Comparison of ENCODE assay signal across 8 mouse cellular contexts in genomic region chr8:79209641-79210358, GRCm38 (mm10). TPM values are rescaled to one million over a fixed set of nuclear protein-coding genes. Genes with fewer than 3 reads are reported as not detected.
DNase-seq lines count a peak whose midpoint lies in the region; ATAC-seq and TF ChIP-seq lines count a peak whose summit lies in the region.

No protein-coding gene starts in this region.

- no peaks in the 10 kb centered on the region for H3K36me3 ChIP-seq in forebrain, embryonic 10.5 days (replicated peaks)
- no peaks in the 10 kb centered on the region for H3K36me3 ChIP-seq in limb, embryonic 11.5 days (ENCODE audit: control insufficient read depth, insufficient read depth, low read length)
- no peaks in the 10 kb centered on the region for H3K36me3 ChIP-seq in midbrain, embryonic 10.5 days

- no peaks in the 10 kb centered on the region for H3K27me3 ChIP-seq in forebrain, embryonic 10.5 days (ENCODE audit: poor library complexity, severe bottlenecking)
- no peaks in the 10 kb centered on the region for H3K27me3 ChIP-seq in limb, embryonic 11.5 days (ENCODE audit: control insufficient read depth, insufficient read depth, low read length)
- no peaks in the 10 kb centered on the region for H3K27me3 ChIP-seq in midbrain, embryonic 10.5 days (ENCODE audit: low read depth, poor library complexity, severe bottlenecking)

- H3K4me2 ChIP-seq in limb, embryonic 11.5 days (ENCODE audit: low read depth, severe bottlenecking) = peak overlapping the region; percentile 40

- H3K27ac ChIP-seq in bone marrow, adult 2 months (ENCODE audit: control insufficient read depth, insufficient read depth, low read depth, low read length, poor library complexity) = no peak overlapping the region
- H3K27ac ChIP-seq in forebrain, embryonic 10.5 days = peak overlapping the region; percentile 86
- peak overlapping the region; percentile 99 for H3K27ac ChIP-seq in limb, embryonic 11.5 days (replicated peaks; ENCODE audit: low read depth, low read length)
- H3K27ac ChIP-seq in midbrain, embryonic 10.5 days (replicated peaks) = peak overlapping the region; percentile 88

- intact Hi-C loops in heart, postnatal 10 days (cut with DNase I) = loop anchor here (2.0 kb wide), 1 partner anchor 83 kb away; no protein-coding TSS in a partner anchor

- H3K9me3 ChIP-seq in forebrain, embryonic 10.5 days = 0 out of 2 replicates have a peak, but pooled peaks cover 4% of the 10 kb centered on the region
- no peaks in the 10 kb centered on the region; the same call in 1 of the 2 replicates for H3K9me3 ChIP-seq in limb, embryonic 11.5 days (ENCODE audit: control insufficient read depth, low read length)
- H3K9me3 ChIP-seq in midbrain, embryonic 10.5 days (replicated peaks) = no peaks in the 10 kb centered on the region; the same call in 1 of the 2 replicates

- H3K4me1 ChIP-seq in bone marrow, adult 2 months (ENCODE audit: control insufficient read depth, insufficient read depth, low read length) = no peaks in the 10 kb centered on the region
- H3K4me1 ChIP-seq in forebrain, embryonic 10.5 days = peaks cover 38% of the 10 kb centered on the region
- peaks cover 23% of the 10 kb centered on the region for H3K4me1 ChIP-seq in limb, embryonic 11.5 days (ENCODE audit: control insufficient read depth, insufficient read depth, low read length)
- peaks cover 30% of the 10 kb centered on the region for H3K4me1 ChIP-seq in midbrain, embryonic 10.5 days

- no peak for TF ChIP-seq CTCF in bone marrow, adult 2 months (IDR thresholded peaks at IDR 0.05; ENCODE audit: control insufficient read depth, insufficient read depth, low read length)

- H3K4me3 ChIP-seq in bone marrow, adult 2 months (replicated peaks; ENCODE audit: control insufficient read depth, low read depth, low read length) = peak overlapping the region; percentile 18
- H3K4me3 ChIP-seq in forebrain, embryonic 10.5 days = peak overlapping the region; percentile 49
- peak overlapping the region; percentile 20; the same call in 1 of the 2 replicates for H3K4me3 ChIP-seq in limb, embryonic 11.5 days (ENCODE audit: low read depth, low read length)
- H3K4me3 ChIP-seq in midbrain, embryonic 10.5 days = peak overlapping the region; percentile 56

- no peak; the same call in 1 of the 2 replicates for TF ChIP-seq POLR2A in bone marrow, adult 2 months (IDR thresholded peaks at IDR 0.05; ENCODE audit: borderline replicate concordance, control insufficient read depth, low read depth, low read length)

- WGBS in bone marrow, adult 2 months = 4% methylated on average over 27 of the region's 27 CpGs
- WGBS in forebrain, embryonic 10.5 days = 6% methylated on average over 27 of the region's 27 CpGs
- WGBS in limb, embryonic 11.5 days = under 1% methylated on average over 27 of the region's 27 CpGs
- 5% methylated on average over 27 of the region's 27 CpGs for WGBS in midbrain, embryonic 10.5 days

- peak overlapping the region; percentile 27 for H3K9ac ChIP-seq in limb, embryonic 11.5 days (ENCODE audit: low read length)

- DNase-seq in kidney, adult 18-20 months = peak; percentile 6
- DNase-seq in kidney, adult 11 months = no peak
- peak; percentile 50 for DNase-seq in forebrain, embryonic 10.5 days (ENCODE audit: extremely low spot score, low spot score)
- peak; percentile 44 to 52 for DNase-seq in heart, postnatal 10 days
- peak; percentile 85 for DNase-seq in limb, embryonic 11.5 days (ENCODE audit: low spot score)
- DNase-seq in midbrain, embryonic 10.5 days (ENCODE audit: low spot score) = peak; percentile 62
- DNase-seq in thymus, postnatal 0 days (ENCODE audit: low spot score) = peak; percentile 14

- peak; percentile 85 for ATAC-seq in limb, embryonic 11.5 days (ENCODE audit: insufficient number of reproducible peaks, low FRiP score, low TSS enrichment, low read depth)

RNA-seq across cellular contexts. Expression of gene 1700011L22Rik, which starts 38.6 kb away (rescaled TPM):
- polyA plus RNA-seq in bone marrow, adult 2 months (2011; ENCODE audit: insufficient read depth, insufficient read length, low replicate concordance, missing spikeins) = not detected in 2 replicates
- not detected in 2 replicates for polyA plus RNA-seq in forebrain, embryonic 10.5 days (2016; fragmentation: Nextera tagmentation; extraction: Ambion mirVana)
- total RNA-seq in heart, postnatal 10 days (2021) = not detected
- polyA plus RNA-seq in limb, embryonic 11.5 days (2014; fragmentation: Nextera tagmentation; extraction: Ambion mirVana) = not detected in 2 replicates
- not detected in 2 replicates for polyA plus RNA-seq in midbrain, embryonic 10.5 days (2016; fragmentation: Nextera tagmentation; extraction: Ambion mirVana)
- polyA plus RNA-seq in thymus, postnatal 0 days (2015; fragmentation: Nextera tagmentation; extraction: Ambion mirVana) = not detected in 2 replicates
